Mouse (Mus musculus) kidney, postnatal 4 days (tissue): ENCODE results near the gene Irs3.
A peak's percentile ranks its signal among the peaks of the same experiment; 100 is the strongest.

Source experiments
- DNase-seq, 2 experiments: peaks; one replicate each; pipeline ENCODE4 v3.0.0; 2021; ENCODE audit warnings: mixed read lengths in 2 of 2

Irs3 gene

GRCm38 (mm10) chr5:137654746-137655145 lies 9.2 kb upstream of the Irs3 start:
- peak; percentile 58 to 72 for DNase-seq

GRCm38 (mm10) chr5:137653366-137653765 lies 7.9 kb upstream of the Irs3 start:
- DNase-seq, result no peak

- peak; percentile 80 to 87 for DNase-seq
Measured at GRCm38 (mm10) chr5:137652474-137652873, 7.0 kb upstream of the Irs3 start.

GRCm38 (mm10) chr5:137649669-137650571 lies 4.4 kb upstream of the Irs3 start:
- DNase-seq, result peak; percentile 38 to 56

GRCm38 (mm10) chr5:137649251-137649650 lies 3.7 kb upstream of the Irs3 start:
- peak in 1 of 2 experiments; percentile 27 for DNase-seq

- DNase-seq, result peak in 1 of 2 experiments; percentile 1
Measured at GRCm38 (mm10) chr5:137647827-137648601, 2.5 kb upstream of the Irs3 start.

- peak; percentile 54 to 68 for DNase-seq
Measured at GRCm38 (mm10) chr5:137645091-137645651, 343 bp downstream of the Irs3 start.

- DNase-seq, result no peak
Measured at GRCm38 (mm10) chr5:137644484-137644883, 1.0 kb downstream of the Irs3 start.

- no peak for DNase-seq
Measured at GRCm38 (mm10) chr5:137642886-137643285, 2.6 kb downstream of the Irs3 start.

GRCm38 (mm10) chr5:137641054-137641453 lies 4.5 kb downstream of the Irs3 start, which contains the start of gene Sap25:
Gene Sap25, plus strand, starts transcription at chr5:137641334.
- DNase-seq, result peak; percentile 57 to 61

- DNase-seq, result no peak
Measured at GRCm38 (mm10) chr5:137639472-137639871, 6.0 kb downstream of the Irs3 start.

- no peak for DNase-seq
Measured at GRCm38 (mm10) chr5:137633397-137634084, 12.0 kb downstream of the Irs3 start.

GRCm38 (mm10) chr5:137631591-137631990 lies 13.9 kb downstream of the Irs3 start:
- no peak for DNase-seq

GRCm38 (mm10) chr5:137631171-137631570 lies 14.3 kb downstream of the Irs3 start:
- DNase-seq, result peak; percentile 54 to 70

GRCm38 (mm10) chr5:137630602-137631001 lies 14.9 kb downstream of the Irs3 start:
- DNase-seq, result peak; percentile 67 to 77

GRCm38 (mm10) chr5:137629906-137630545 lies 15.5 kb downstream of the Irs3 start:
- peak; percentile 66 to 79 for DNase-seq

- DNase-seq, result peak; percentile 84 to 90
Measured at GRCm38 (mm10) chr5:137629306-137629721, 16.2 kb downstream of the Irs3 start.

GRCm38 (mm10) chr5:137628498-137629305 lies 16.8 kb downstream of the Irs3 start, which contains the start of the genes Fbxo24, Lrch4 and Gm20605:
Gene Fbxo24, minus strand, starts transcription at chr5:137629002.
Gene Lrch4, plus strand, starts transcription at chr5:137629121.
Gene Gm20605, plus strand, starts transcription at chr5:137629175.
- peak; percentile 98 to 100 for DNase-seq

GRCm38 (mm10) chr5:137627991-137628390 lies 17.5 kb downstream of the Irs3 start:
- DNase-seq, result peak in 1 of 2 experiments; percentile 65

- DNase-seq, result no peak
Measured at GRCm38 (mm10) chr5:137623937-137624530, 21.5 kb downstream of the Irs3 start.
